Mouse (Mus musculus): ENCODE measurements around the gene Fam126b. TPM values are rescaled to one million over a fixed set of nuclear protein-coding genes. Genes with fewer than 3 reads are reported as not detected.

Gene Fam126b
- total and polyA plus RNA-seq, 3 experiments = 5.5 to 5.7 TPM; not detected in 1

DNA sequence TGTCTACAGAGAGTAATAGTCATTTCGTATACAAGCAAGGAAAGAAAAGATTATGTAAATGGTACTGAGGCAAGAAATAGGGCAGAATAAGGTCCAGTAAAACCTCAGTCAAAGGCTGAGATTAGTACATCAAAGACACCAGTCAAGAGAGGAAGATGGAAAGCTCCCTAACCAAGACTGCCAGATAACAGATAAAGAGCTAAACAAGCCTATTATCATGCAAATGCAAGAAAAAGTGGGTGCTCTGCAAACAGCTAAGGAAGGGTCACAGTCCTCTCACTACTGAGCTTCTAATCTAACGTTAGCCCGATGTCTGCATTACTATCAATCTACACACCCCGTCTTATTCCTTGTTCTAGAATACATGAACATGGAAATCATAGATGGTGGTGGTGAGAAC, 15.7 kb downstream of the Fam126b start:
- Histone ChIP-seq H3K79me2 (ENCODE audit: control insufficient read depth, insufficient read depth, low read length, poor library complexity) (no peaks in the 10 kb centered on the region; the same call in 1 of the 2 replicates), H3K36me3 (ENCODE audit: control insufficient read depth in 1 of 2, insufficient read depth in 2 of 2, low read length in 2 of 2) (peaks cover 0 to 7% of the 10 kb centered on the region in 2 experiments; a peak in 2 of 4 replicates), H3K4me1 (ENCODE audit: control insufficient read depth in 1 of 2, insufficient read depth in 2 of 2, low read length in 2 of 2) (0 out of 4 replicates have a peak, but pooled peaks cover 0 to 2% of the 10 kb centered on the region in 2 experiments), H3K4me3 (ENCODE audit: control insufficient read depth in 1 of 2, insufficient read depth in 1 of 2, low read depth in 2 of 2, low read length in 2 of 2) (no peak overlapping the region), H3K9me3 (replicated peaks; ENCODE audit: insufficient read depth, low read length) (no peaks in the 10 kb centered on the region), H3K27ac (ENCODE audit: control insufficient read depth, low read depth, low read length) (no peak overlapping the region), H3K27me3 (ENCODE audit: control insufficient read depth in 1 of 2, insufficient read depth in 2 of 2, low read length in 2 of 2) (no peaks in the 10 kb centered on the region), H3K9ac (ENCODE audit: control insufficient read depth, low read depth, low read length, poor library complexity, severe bottlenecking) (no peak overlapping the region)
- peak; percentile 86; the same call in 1 of the 2 replicates for TF ChIP-seq RCOR1 (IDR thresholded peaks at IDR 0.05; ENCODE audit: low read depth, low read length)
- TF ChIP-seq MAZ (IDR thresholded peaks at IDR 0.05; ENCODE audit: low read depth, low read length) = no peak
- peak in 1 of 2 experiments; percentile 33; a peak in 1 of 4 replicates for TF ChIP-seq EP300 (IDR thresholded peaks at IDR 0.05; ENCODE audit: low read depth in 1 of 2, low read length in 2 of 2)
- TF ChIP-seq GATA1 (IDR thresholded peaks at IDR 0.05; ENCODE audit: low read depth, low read length) = peak; percentile 71
- no peak for TF ChIP-seq CHD1 (IDR thresholded peaks at IDR 0.05; ENCODE audit: low read depth, low read length)
- TF ChIP-seq TCF12 (IDR thresholded peaks at IDR 0.05; ENCODE audit: low read depth, low read length) = 0 out of 2 replicates have a peak, but pooled peaks have one; percentile 4
- DNase-seq (ENCODE audit: low read depth, low spot score) = peak; percentile 29

DNA sequence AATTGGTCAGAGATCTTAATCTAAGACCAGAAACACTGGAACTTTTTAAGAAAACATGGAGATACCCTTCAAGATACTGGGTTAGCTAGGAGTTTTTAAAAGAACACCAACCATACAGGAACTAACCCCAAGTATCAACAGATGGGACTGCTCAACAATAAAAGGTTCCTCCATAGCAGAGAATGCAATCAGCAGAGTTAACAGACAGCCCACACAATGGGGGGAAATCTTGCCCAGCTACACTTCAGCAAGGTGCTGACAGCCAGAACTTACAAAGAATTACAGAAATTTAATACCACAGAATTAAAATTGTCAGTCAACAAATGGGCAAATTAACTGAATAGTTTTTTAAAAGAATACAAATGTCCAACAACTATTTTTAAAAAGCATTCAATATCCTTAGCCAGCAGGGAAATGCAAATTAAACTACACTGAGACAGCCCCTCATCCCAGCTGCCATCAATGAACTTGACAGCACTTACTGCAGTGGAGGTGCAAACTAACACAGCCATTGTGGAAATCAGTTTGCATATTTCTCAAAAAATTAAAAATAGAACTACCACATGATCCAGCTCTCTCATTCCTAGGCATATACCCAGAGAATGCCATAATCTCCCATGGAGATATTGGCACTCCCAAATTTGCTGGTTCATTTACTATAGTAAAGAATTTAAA, 17.5 kb downstream of the Fam126b start:
- no peaks in the 10 kb centered on the region for H3K27me3 ChIP-seq (ENCODE audit: control insufficient read depth in 1 of 2, insufficient read depth in 2 of 2, low read length in 2 of 2)
- no peak for DNase-seq (ENCODE audit: low read depth, low spot score)
- TF ChIP-seq ZMIZ1 (IDR thresholded peaks at IDR 0.05; ENCODE audit: low read depth, low read length) (no peak), MYC (IDR thresholded peaks at IDR 0.05; ENCODE audit: low read depth, low read length) (no peak)

GRCm38 (mm10) chr1:58566621-58567020, 19.5 kb downstream of the Fam126b start:
- no peaks in the 10 kb centered on the region; the same call in 1 of the 2 replicates for H3K79me2 ChIP-seq (ENCODE audit: control insufficient read depth, insufficient read depth, low read length, poor library complexity)
- 0 out of 4 replicates have a peak, but pooled peaks cover 0 to 2% of the 10 kb centered on the region in 2 experiments for H3K4me1 ChIP-seq (ENCODE audit: control insufficient read depth in 1 of 2, insufficient read depth in 2 of 2, low read length in 2 of 2)
- no peak overlapping the region for H3K4me3 ChIP-seq (ENCODE audit: control insufficient read depth in 1 of 2, insufficient read depth in 1 of 2, low read depth in 2 of 2, low read length in 2 of 2)
- DNase-seq (ENCODE audit: low read depth, low spot score) = no peak
- peaks cover 0 to 7% of the 10 kb centered on the region in 2 experiments; a peak in 3 of 4 replicates for H3K36me3 ChIP-seq (ENCODE audit: control insufficient read depth in 1 of 2, insufficient read depth in 2 of 2, low read length in 2 of 2)
- H3K27ac ChIP-seq (ENCODE audit: control insufficient read depth, low read depth, low read length) = no peak overlapping the region
- H3K27me3 ChIP-seq (ENCODE audit: control insufficient read depth in 1 of 2, insufficient read depth in 2 of 2, low read length in 2 of 2) = no peaks in the 10 kb centered on the region
- H3K9me3 ChIP-seq (replicated peaks; ENCODE audit: insufficient read depth, low read length) = no peaks in the 10 kb centered on the region
- TF ChIP-seq GABPA (IDR thresholded peaks at IDR 0.05; ENCODE audit: low read depth, low read length) (no peak), MAFK (IDR thresholded peaks at IDR 0.05; ENCODE audit: borderline replicate concordance, low read depth, low read length) (no peak), MYB (IDR thresholded peaks at IDR 0.05; ENCODE audit: low read depth, low read length) (no peak), KAT2A (conservative IDR thresholded peaks at IDR 0.05; ENCODE audit: low read depth, low read length) (no peak), USF2 (IDR thresholded peaks at IDR 0.05; ENCODE audit: borderline replicate concordance in 1 of 2, insufficient read depth in 1 of 2, low read depth in 1 of 2, low read length in 2 of 2) (no peak), NRF1 (IDR thresholded peaks at IDR 0.05; ENCODE audit: insufficient read depth, low read depth, low read length, poor library complexity, severe bottlenecking) (no peak), EP300 (IDR thresholded peaks at IDR 0.05; ENCODE audit: low read depth in 1 of 2, low read length in 2 of 2) (no peak), ELF1 (IDR thresholded peaks at IDR 0.05; ENCODE audit: low read depth, low read length) (no peak)
- no peak overlapping the region for H3K9ac ChIP-seq (ENCODE audit: control insufficient read depth, low read depth, low read length, poor library complexity, severe bottlenecking)

More for the DNA sequence above, 17.5 kb downstream of the Fam126b start:
- Histone ChIP-seq H3K36me3 (ENCODE audit: control insufficient read depth in 1 of 2, insufficient read depth in 2 of 2, low read length in 2 of 2) (peaks cover 0 to 7% of the 10 kb centered on the region in 2 experiments; a peak in 2 of 4 replicates), H3K27ac (ENCODE audit: control insufficient read depth, low read depth, low read length) (no peak overlapping the region), H3K4me1 (ENCODE audit: control insufficient read depth in 1 of 2, insufficient read depth in 2 of 2, low read length in 2 of 2) (0 out of 4 replicates have a peak, but pooled peaks cover 0 to 2% of the 10 kb centered on the region in 2 experiments), H3K9me3 (replicated peaks; ENCODE audit: insufficient read depth, low read length) (no peaks in the 10 kb centered on the region), H3K9ac (ENCODE audit: control insufficient read depth, low read depth, low read length, poor library complexity, severe bottlenecking) (no peak overlapping the region), H3K79me2 (ENCODE audit: control insufficient read depth, insufficient read depth, low read length, poor library complexity) (no peaks in the 10 kb centered on the region; the same call in 1 of the 2 replicates), H3K4me3 (ENCODE audit: control insufficient read depth in 1 of 2, insufficient read depth in 1 of 2, low read depth in 2 of 2, low read length in 2 of 2) (no peak overlapping the region)

All from MEL (cell line).